Mouse (Mus musculus): ENCODE measurements around the gene Bpifb1. TPM values are rescaled to one million over a fixed set of nuclear protein-coding genes. Genes with fewer than 3 reads are reported as not detected.

The Bpifb1 gene
- not detected in 2 replicates for polyA plus RNA-seq (2012; rRNA removed)

DNA sequence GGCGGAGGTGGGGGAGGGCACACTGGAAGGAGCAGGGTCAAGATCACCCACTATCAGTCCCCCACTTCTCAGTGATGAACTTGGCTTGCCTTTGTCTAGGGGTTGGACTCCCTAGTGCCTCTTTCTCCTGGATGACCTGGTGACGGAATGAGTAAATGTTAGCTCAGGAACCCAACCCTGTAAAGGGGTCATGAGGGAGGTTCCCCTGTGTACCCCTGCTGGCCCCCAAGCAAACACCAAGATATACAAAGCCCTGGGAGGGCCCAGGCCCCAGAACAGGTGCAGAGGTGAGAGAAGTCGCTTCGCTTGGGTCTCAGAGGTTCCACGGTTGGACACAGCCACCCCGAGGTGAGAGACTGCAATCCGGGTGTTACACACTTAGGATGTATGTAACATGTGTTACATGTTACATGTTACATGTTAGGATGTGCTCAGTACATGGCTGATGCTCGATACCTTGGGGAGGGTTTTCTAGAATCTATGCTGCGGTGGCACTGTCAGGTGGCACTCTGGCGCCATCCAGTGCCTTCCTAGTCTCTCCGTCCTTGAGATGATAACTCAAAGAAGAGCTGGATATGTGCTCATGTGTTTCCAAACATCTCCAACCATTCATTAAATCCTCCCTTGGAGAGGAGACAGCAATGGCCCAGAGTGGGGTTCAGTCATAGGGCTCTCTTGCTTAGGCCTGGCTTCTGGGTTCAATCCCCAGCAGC is at the start of gene Bpifb1:
Gene Bpifb1, plus strand, starts transcription at position 273 of the 713 bp plus-strand sequence.
- no peak for TF ChIP-seq POLR2A (IDR thresholded peaks at IDR 0.05; ENCODE audit: low read depth, low read length)
- TF ChIP-seq CTCF (conservative IDR thresholded peaks at IDR 0.05; ENCODE audit: insufficient read depth, insufficient read length, low read depth, low read length): no peak
- no peak for DNase-seq
- 82% methylated on average over 11 of the region's 11 CpGs for WGBS
- Histone ChIP-seq H3K4me1 (ENCODE audit: control insufficient read depth, insufficient read depth, low read length) (no peaks in the 10 kb centered on the region), H3K36me3 (ENCODE audit: control insufficient read depth, insufficient read depth, low read length) (no peaks in the 10 kb centered on the region), H3K27me3 (replicated peaks; ENCODE audit: control insufficient read depth, insufficient read depth, low read length) (no peaks in the 10 kb centered on the region), H3K27ac (ENCODE audit: insufficient read depth, low read depth, low read length) (no peak within 1 kb of the TSS), H3K4me3 (ENCODE audit: insufficient read depth, low read depth, low read length) (no peak within 1 kb of the TSS)

DNA sequence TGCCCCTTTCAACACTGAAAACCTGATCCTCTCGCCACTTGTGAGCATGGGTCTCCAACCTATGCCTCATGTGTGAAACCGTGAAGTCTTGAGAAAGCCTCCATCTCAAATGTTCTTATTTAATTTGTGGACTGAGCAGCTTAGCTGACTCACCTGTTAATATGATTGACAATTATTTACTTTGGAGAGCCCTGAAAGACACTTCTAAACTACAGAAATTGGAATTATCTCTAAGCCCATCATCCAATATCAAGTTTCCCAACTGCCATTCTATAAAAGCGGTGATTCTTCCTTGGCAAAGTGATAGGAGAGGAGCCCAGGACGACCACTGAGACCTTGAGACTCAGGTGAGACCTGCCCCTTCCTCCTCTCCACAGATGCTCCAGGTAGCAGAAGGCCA is 48.0 kb upstream of the Bpifb1 start, which contains the start of gene Bpifa1:
Gene Bpifa1, plus strand, starts transcription at position 301 of the 400 bp plus-strand sequence.
- TF ChIP-seq CTCF (conservative IDR thresholded peaks at IDR 0.05; ENCODE audit: insufficient read depth, insufficient read length, low read depth, low read length) (no peak), POLR2A (IDR thresholded peaks at IDR 0.05; ENCODE audit: low read depth, low read length) (no peak)
- DNase-seq: no peak
- Histone ChIP-seq H3K4me3 (ENCODE audit: insufficient read depth, low read depth, low read length) (no peak within 1 kb of the TSS), H3K27me3 (replicated peaks; ENCODE audit: control insufficient read depth, insufficient read depth, low read length) (no peaks in the 10 kb centered on the region), H3K4me1 (ENCODE audit: control insufficient read depth, insufficient read depth, low read length) (no peaks in the 10 kb centered on the region), H3K27ac (ENCODE audit: insufficient read depth, low read depth, low read length) (no peak within 1 kb of the TSS), H3K36me3 (ENCODE audit: control insufficient read depth, insufficient read depth, low read length) (no peaks in the 10 kb centered on the region)
- 79% methylated on average over 4 of the region's 4 CpGs for WGBS

DNA sequence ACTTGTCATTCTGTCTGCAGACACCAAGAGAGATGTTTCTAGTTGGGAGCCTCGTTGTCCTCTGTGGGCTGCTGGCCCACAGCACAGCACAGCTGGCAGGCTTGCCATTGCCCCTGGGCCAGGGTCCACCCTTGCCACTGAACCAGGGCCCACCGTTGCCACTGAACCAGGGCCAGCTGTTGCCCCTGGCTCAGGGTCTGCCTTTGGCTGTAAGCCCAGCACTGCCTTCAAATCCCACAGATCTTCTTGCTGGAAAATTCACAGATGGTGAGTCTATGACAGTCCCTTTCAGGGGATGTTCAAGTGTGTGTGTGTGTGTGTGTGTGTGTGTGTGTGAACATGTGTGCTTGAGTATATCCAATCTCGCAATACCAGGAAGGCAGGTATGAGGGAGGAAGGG is 46.9 kb upstream of the Bpifb1 start:
- Histone ChIP-seq H3K36me3 (ENCODE audit: control insufficient read depth, insufficient read depth, low read length) (no peaks in the 10 kb centered on the region), H3K4me3 (ENCODE audit: insufficient read depth, low read depth, low read length) (no peak overlapping the region), H3K4me1 (ENCODE audit: control insufficient read depth, insufficient read depth, low read length) (no peaks in the 10 kb centered on the region), H3K27me3 (replicated peaks; ENCODE audit: control insufficient read depth, insufficient read depth, low read length) (no peaks in the 10 kb centered on the region), H3K27ac (ENCODE audit: insufficient read depth, low read depth, low read length) (no peak overlapping the region)
- WGBS: 82% methylated on average over 3 of the region's 3 CpGs
- no peak for DNase-seq
- TF ChIP-seq CTCF (conservative IDR thresholded peaks at IDR 0.05; ENCODE audit: insufficient read depth, insufficient read length, low read depth, low read length) (no peak), POLR2A (IDR thresholded peaks at IDR 0.05; ENCODE audit: low read depth, low read length) (no peak)

DNA sequence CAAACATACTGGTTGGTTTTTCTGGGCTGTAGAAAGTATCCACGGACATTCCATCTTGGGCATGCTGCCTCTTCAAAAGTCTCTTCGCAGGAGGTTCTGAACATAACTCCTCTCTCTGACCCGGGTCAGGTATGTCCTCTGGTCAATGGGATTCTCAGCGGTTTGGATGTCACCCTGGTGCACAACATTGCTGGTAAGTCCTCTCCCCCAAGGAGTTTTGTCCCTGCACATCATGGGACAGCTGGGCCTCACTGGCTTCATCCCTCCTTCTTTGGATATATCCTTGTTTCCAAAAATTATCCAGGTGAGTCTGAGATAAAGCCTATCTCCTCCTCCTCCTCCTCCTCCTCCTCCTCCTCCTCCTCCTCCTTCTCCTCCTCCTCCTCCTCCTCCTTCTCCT is 43.1 kb upstream of the Bpifb1 start:
- Histone ChIP-seq H3K27ac (ENCODE audit: insufficient read depth, low read depth, low read length) (no peak overlapping the region), H3K36me3 (ENCODE audit: control insufficient read depth, insufficient read depth, low read length) (no peaks in the 10 kb centered on the region), H3K4me1 (ENCODE audit: control insufficient read depth, insufficient read depth, low read length) (no peaks in the 10 kb centered on the region), H3K27me3 (replicated peaks; ENCODE audit: control insufficient read depth, insufficient read depth, low read length) (no peaks in the 10 kb centered on the region; the same call in 1 of the 2 replicates), H3K4me3 (ENCODE audit: insufficient read depth, low read depth, low read length) (no peak overlapping the region)
- no peak for TF ChIP-seq POLR2A (IDR thresholded peaks at IDR 0.05; ENCODE audit: low read depth, low read length)
- TF ChIP-seq CTCF (conservative IDR thresholded peaks at IDR 0.05; ENCODE audit: insufficient read depth, insufficient read length, low read depth, low read length): no peak
- WGBS: 82% methylated on average over 4 of the region's 4 CpGs
- no peak for DNase-seq

DNA sequence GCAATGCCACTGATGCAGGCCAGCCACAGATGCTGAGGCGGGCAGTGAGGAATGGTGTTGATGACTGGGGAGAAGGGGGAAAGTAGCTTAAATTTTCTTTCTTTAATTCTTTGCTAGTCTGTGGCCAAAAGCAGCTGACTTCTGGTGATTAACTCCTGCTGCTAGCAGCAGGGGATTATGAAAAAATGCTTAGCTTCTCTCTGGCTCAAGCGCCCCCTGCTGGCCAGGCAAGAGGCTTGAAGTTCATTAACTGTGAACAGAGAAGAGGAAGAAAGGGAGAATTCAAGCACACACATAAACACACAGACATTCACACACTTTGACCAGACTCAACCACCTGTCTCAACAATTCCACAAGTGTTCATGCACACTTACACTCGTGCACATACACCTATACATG is 32.2 kb upstream of the Bpifb1 start:
- Histone ChIP-seq H3K27me3 (replicated peaks; ENCODE audit: control insufficient read depth, insufficient read depth, low read length) (no peaks in the 10 kb centered on the region), H3K36me3 (ENCODE audit: control insufficient read depth, insufficient read depth, low read length) (no peaks in the 10 kb centered on the region), H3K4me3 (ENCODE audit: insufficient read depth, low read depth, low read length) (no peak overlapping the region), H3K4me1 (ENCODE audit: control insufficient read depth, insufficient read depth, low read length) (no peaks in the 10 kb centered on the region), H3K27ac (ENCODE audit: insufficient read depth, low read depth, low read length) (no peak overlapping the region)
- DNase-seq: peak; percentile 10
- TF ChIP-seq CTCF (conservative IDR thresholded peaks at IDR 0.05; ENCODE audit: insufficient read depth, insufficient read length, low read depth, low read length) (peak; percentile 52), POLR2A (IDR thresholded peaks at IDR 0.05; ENCODE audit: low read depth, low read length) (no peak)
- 42% methylated on average over 3 of the region's 3 CpGs for WGBS

DNA sequence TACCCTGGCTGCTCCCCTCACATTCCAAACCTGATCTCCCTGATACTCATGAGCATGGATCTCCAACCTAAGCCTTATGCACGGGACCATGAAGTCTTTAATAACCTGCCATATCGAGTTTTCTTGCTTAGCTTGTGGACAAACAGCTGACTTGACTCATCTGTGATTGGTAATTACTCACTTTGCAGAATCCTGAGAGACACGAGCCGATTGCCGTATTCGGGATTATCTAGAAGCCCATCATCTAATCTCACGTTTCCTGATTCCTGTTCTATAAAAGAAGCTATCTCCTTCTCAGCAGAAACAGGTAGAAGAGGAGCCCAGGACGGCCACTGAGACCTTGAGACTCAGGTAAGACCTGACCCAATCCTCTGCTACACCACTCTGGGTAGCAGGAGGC is 28.3 kb upstream of the Bpifb1 start, which contains the start of gene Bpifa5:
Gene Bpifa5, plus strand, starts transcription at position 301 of the 400 bp plus-strand sequence.
- H3K36me3 ChIP-seq (ENCODE audit: control insufficient read depth, insufficient read depth, low read length): no peaks in the 10 kb centered on the region
- no peaks in the 10 kb centered on the region for H3K27me3 ChIP-seq (replicated peaks; ENCODE audit: control insufficient read depth, insufficient read depth, low read length)
- H3K4me3 ChIP-seq (ENCODE audit: insufficient read depth, low read depth, low read length): no peak within 1 kb of the TSS
- no peak for TF ChIP-seq CTCF (conservative IDR thresholded peaks at IDR 0.05; ENCODE audit: insufficient read depth, insufficient read length, low read depth, low read length)
- TF ChIP-seq POLR2A (IDR thresholded peaks at IDR 0.05; ENCODE audit: low read depth, low read length): no peak
- no peak within 1 kb of the TSS for H3K27ac ChIP-seq (ENCODE audit: insufficient read depth, low read depth, low read length)
- 78% methylated on average over 8 of the region's 8 CpGs for WGBS
- no peaks in the 10 kb centered on the region for H3K4me1 ChIP-seq (ENCODE audit: control insufficient read depth, insufficient read depth, low read length)
- DNase-seq: no peak

DNA sequence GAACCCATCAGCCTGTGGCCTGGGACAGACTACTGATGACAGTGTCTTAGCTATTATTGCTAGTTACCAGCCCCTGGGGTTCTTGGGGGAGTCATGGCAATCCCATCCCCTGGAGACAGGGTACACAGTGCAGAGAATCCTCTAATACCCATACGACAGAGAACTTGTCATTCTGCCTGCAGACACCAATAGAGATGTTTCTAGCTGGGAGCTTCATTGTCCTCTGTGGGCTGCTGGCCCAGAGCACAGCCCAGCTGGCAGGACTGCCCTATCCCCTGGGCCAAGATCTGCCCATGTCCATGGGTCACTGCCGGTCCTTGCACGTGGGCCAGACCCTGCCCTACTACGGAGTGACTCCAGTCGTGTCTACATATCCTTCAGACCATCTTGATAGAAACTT is 27.3 kb upstream of the Bpifb1 start:
- TF ChIP-seq CTCF (conservative IDR thresholded peaks at IDR 0.05; ENCODE audit: insufficient read depth, insufficient read length, low read depth, low read length): no peak
- no peak for TF ChIP-seq POLR2A (IDR thresholded peaks at IDR 0.05; ENCODE audit: low read depth, low read length)

More for the DNA sequence above, 27.3 kb upstream of the Bpifb1 start:
- no peak for DNase-seq
- WGBS: 92% methylated on average over 5 of the region's 5 CpGs
- no peak overlapping the region for H3K4me3 ChIP-seq (ENCODE audit: insufficient read depth, low read depth, low read length)
- H3K27me3 ChIP-seq (replicated peaks; ENCODE audit: control insufficient read depth, insufficient read depth, low read length): no peaks in the 10 kb centered on the region
- no peak overlapping the region for H3K27ac ChIP-seq (ENCODE audit: insufficient read depth, low read depth, low read length)
- no peaks in the 10 kb centered on the region for H3K36me3 ChIP-seq (ENCODE audit: control insufficient read depth, insufficient read depth, low read length)
- no peaks in the 10 kb centered on the region for H3K4me1 ChIP-seq (ENCODE audit: control insufficient read depth, insufficient read depth, low read length)
